Mouse (Mus musculus) NIH3T3 (cell line): ENCODE data around the gene Prlr.

Experiments used
- DNase-seq: peaks from one replicate; pipeline ENCODE4 v3.0.0-alpha.2; 2012; ENCODE audit warnings: low read depth

Prlr gene

GRCm38 (mm10) chr15:10177083-10177482 lies at the start of gene Prlr:
Gene Prlr (plus strand): TSS chr15:10177238.
- no peak for DNase-seq

GRCm38 (mm10) chr15:10133781-10134180 lies 43.3 kb upstream of the Prlr start:
- no peak for DNase-seq

GRCm38 (mm10) chr15:10134889-10135288 lies 42.1 kb upstream of the Prlr start:
- DNase-seq: no peak

- DNase-seq: no peak
Measured at GRCm38 (mm10) chr15:10144520-10144919, 32.5 kb upstream of the Prlr start.

GRCm38 (mm10) chr15:10148196-10148595 lies 28.8 kb upstream of the Prlr start:
- no peak for DNase-seq

- DNase-seq: no peak
Measured at GRCm38 (mm10) chr15:10160663-10161062, 16.4 kb upstream of the Prlr start.

GRCm38 (mm10) chr15:10175078-10175477 lies 2.0 kb upstream of the Prlr start:
- DNase-seq: no peak

GRCm38 (mm10) chr15:10175656-10176055 lies 1.4 kb upstream of the Prlr start:
- no peak for DNase-seq

- no peak for DNase-seq
Measured at GRCm38 (mm10) chr15:10177519-10178130, 587 bp downstream of the Prlr start.

- no peak for DNase-seq
Measured at GRCm38 (mm10) chr15:10178131-10178566, 1.1 kb downstream of the Prlr start.

GRCm38 (mm10) chr15:10180694-10181093 lies 3.7 kb downstream of the Prlr start:
- no peak for DNase-seq

GRCm38 (mm10) chr15:10192101-10192630 lies 15.1 kb downstream of the Prlr start:
- DNase-seq: no peak

- DNase-seq: no peak
Measured at GRCm38 (mm10) chr15:10200991-10201390, 24.0 kb downstream of the Prlr start.

GRCm38 (mm10) chr15:10202504-10203302 lies 25.7 kb downstream of the Prlr start:
- no peak for DNase-seq

GRCm38 (mm10) chr15:10210261-10210770 lies 33.3 kb downstream of the Prlr start:
- no peak for DNase-seq

- no peak for DNase-seq
Measured at GRCm38 (mm10) chr15:10211992-10212391, 35.0 kb downstream of the Prlr start.

- no peak for DNase-seq
Measured at GRCm38 (mm10) chr15:10213213-10213612, 36.2 kb downstream of the Prlr start.

- peak; percentile 15 for DNase-seq
Measured at GRCm38 (mm10) chr15:10213710-10214109, 36.7 kb downstream of the Prlr start.

- no peak for DNase-seq
Measured at GRCm38 (mm10) chr15:10215719-10216118, 38.7 kb downstream of the Prlr start.

- no peak for DNase-seq
Measured at GRCm38 (mm10) chr15:10216189-10216588, 39.2 kb downstream of the Prlr start.

- DNase-seq: no peak
Measured at GRCm38 (mm10) chr15:10223614-10224155, 46.6 kb downstream of the Prlr start.

- DNase-seq: no peak
Measured at GRCm38 (mm10) chr15:10225701-10226100, 48.7 kb downstream of the Prlr start.

- no peak for DNase-seq
Measured at GRCm38 (mm10) chr15:10228636-10229035, 51.6 kb downstream of the Prlr start.
